In the genomic region with DNA sequence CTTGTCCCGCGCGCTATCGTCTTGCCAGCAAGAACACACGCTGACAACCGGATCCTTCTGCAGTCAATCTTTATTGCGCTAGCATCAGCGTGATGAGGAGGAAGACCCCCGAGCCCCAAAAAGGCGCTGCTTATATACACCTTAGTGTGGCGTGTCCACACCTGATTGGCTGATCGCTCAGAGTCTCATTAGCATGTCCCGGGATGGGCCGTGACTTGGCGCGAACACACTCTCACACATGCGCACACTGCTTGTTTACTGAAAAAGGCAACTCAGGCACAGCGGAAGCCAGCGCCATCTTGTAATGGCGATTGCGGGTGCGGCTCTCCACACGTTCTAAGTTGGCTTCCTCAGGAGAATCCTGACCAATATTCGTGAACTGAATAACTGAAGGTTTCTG, we compare ENCODE assay signal across 22 mouse cellular contexts.
DNase-seq lines count a peak whose midpoint lies in the region; TF ChIP-seq lines count a peak whose summit lies in the region.
"Had no signal": no experiment of that assay in that cellular context is flagged by ENCODE, and none has a peak within 500 bp of the region (broad histone marks: within the 10 kb centered on the region; RNA-seq: fewer than 3 reads in every experiment).

No protein-coding gene starts in this region.

- no peaks in the 10 kb centered on the region; the same call in 1 of the 2 replicates for H3K4me1 ChIP-seq in testis, adult 2 months (ENCODE audit: control insufficient read depth, insufficient read depth, low read length)
- H3K4me1 ChIP-seq in embryonic facial prominence, embryonic 10.5 days: no peaks in the 10 kb centered on the region
- H3K4me1 ChIP-seq: embryonic facial prominence, embryonic 13.5 days; embryonic facial prominence, embryonic 15.5 days; forebrain, embryonic 10.5 days had no signal

- TF ChIP-seq POLR2A in testis, adult 2 months (IDR thresholded peaks at IDR 0.05; ENCODE audit: control insufficient read depth, low read depth, low read length): no peak

- H3K36me3 ChIP-seq in testis, adult 2 months (ENCODE audit: control insufficient read depth, insufficient read depth, low read length): no peaks in the 10 kb centered on the region
- no peaks in the 10 kb centered on the region for H3K36me3 ChIP-seq in embryonic facial prominence, embryonic 10.5 days (replicated peaks)
- H3K36me3 ChIP-seq: embryonic facial prominence, embryonic 13.5 days; embryonic facial prominence, embryonic 15.5 days; forebrain, embryonic 10.5 days; forebrain, embryonic 12.5 days had no signal

- no peak for TF ChIP-seq CTCF in testis, adult 2 months (IDR thresholded peaks at IDR 0.05; ENCODE audit: control insufficient read depth, insufficient read depth, insufficient replicate concordance, low read depth, low read length)

- no peaks in the 10 kb centered on the region for H3K9me3 ChIP-seq in embryonic facial prominence, embryonic 10.5 days
- H3K9me3 ChIP-seq: embryonic facial prominence, embryonic 13.5 days; forebrain, embryonic 12.5 days had no signal

- 97% methylated on average over 24 of the region's 24 CpGs for WGBS in embryonic facial prominence, embryonic 10.5 days

- no peak overlapping the region for H3K27ac ChIP-seq in testis, adult 2 months (ENCODE audit: control insufficient read depth, insufficient read depth, low read depth, low read length)
- no peak overlapping the region for H3K27ac ChIP-seq in embryonic facial prominence, embryonic 10.5 days (replicated peaks)
- H3K27ac ChIP-seq: embryonic facial prominence, embryonic 13.5 days; embryonic facial prominence, embryonic 15.5 days; forebrain, embryonic 10.5 days; forebrain, embryonic 12.5 days had no signal

- H3K4me3 ChIP-seq in testis, adult 2 months (ENCODE audit: control insufficient read depth, low read depth, low read length): peak overlapping the region; percentile 24
- no peak overlapping the region for H3K4me3 ChIP-seq in embryonic facial prominence, embryonic 10.5 days
- H3K4me3 ChIP-seq: embryonic facial prominence, embryonic 13.5 days; embryonic facial prominence, embryonic 15.5 days; erythroblast, embryonic 14.5 days; forebrain, embryonic 10.5 days; forebrain, embryonic 12.5 days had no signal

- peak; percentile 69 for DNase-seq in heart, adult 11 months
- no peak for DNase-seq in heart, postnatal 4 days
- DNase-seq in testis, postnatal 10 days (ENCODE audit: low spot score): no peak
- peak; percentile 21 for DNase-seq in ZHBTc4 (ENCODE audit: low read depth, low spot score)
- DNase-seq in kidney, adult 11 months: no peak
- DNase-seq in embryonic facial prominence, embryonic 10.5 days (ENCODE audit: low spot score): no peak
- DNase-seq: adrenal gland, adult 8-10 months; adrenal gland, postnatal 14 days; adrenal gland, postnatal 36 days; B cell, adult 2 months; cerebellum, adult 11-12 months; cerebellum, adult 2 months; cerebellum, adult 9-10 months; cerebellum, postnatal 10 days; cerebellum, postnatal 25 days had no signal

- H3K27me3 ChIP-seq in testis, adult 2 months (ENCODE audit: control insufficient read depth, insufficient read depth, low read length): no peaks in the 10 kb centered on the region
- no peaks in the 10 kb centered on the region for H3K27me3 ChIP-seq in embryonic facial prominence, embryonic 10.5 days (replicated peaks; ENCODE audit: low read depth, poor library complexity, severe bottlenecking)
- H3K27me3 ChIP-seq: CH12.LX; embryonic facial prominence, embryonic 13.5 days; embryonic facial prominence, embryonic 15.5 days; forebrain, embryonic 12.5 days had no signal

Comparison
In these comparisons a context has a peak if more than half of its experiments do, and no peak if none do; other contexts are left out.
1. DNase-seq: peak in heart, adult 11 months (single experiment) and ZHBTc4 (single experiment); none in heart, postnatal 4 days (single experiment), testis, postnatal 10 days (single experiment), kidney, adult 11 months (single experiment) and embryonic facial prominence, embryonic 10.5 days (single experiment).